Mouse (Mus musculus): Measurements from ENCODE around the gene D17H6S53E.

- TF ChIP-seq CTCF (IDR thresholded peaks at IDR 0.05) (no peak), POLR2A (IDR thresholded peaks at IDR 0.05; ENCODE audit: insufficient read depth, low read depth, low read length) (no peak)
Measured at GRCm38 (mm10) chr17:35125578-35125977, 595 bp upstream of the D17H6S53E start.

All from heart, adult 2 months (tissue).